Comparison of ENCODE assay signal across 10 mouse cellular contexts in the genomic region with DNA sequence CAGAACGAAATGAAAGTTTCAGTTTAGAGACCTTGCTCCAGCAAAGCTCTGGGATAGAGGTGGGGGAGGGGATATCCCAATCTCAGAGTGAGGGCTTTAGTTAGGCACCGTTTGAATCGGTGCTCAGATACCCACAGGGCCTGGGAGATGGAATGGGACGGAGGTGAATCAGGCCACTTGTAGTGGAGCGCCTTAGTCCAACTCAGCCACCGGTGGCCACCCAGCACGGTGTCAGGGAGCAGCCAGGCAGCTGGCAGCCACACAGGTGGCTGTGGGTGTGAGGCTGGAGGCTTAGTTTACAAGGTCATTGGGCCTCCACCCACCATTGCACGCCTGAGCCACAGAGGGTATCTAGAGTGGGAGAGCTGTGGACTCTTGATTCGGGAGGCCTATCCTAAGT. TPM values are rescaled to one million over a fixed set of nuclear protein-coding genes. Genes with fewer than 3 reads are reported as not detected.
DNase-seq lines count a peak whose midpoint lies in the region; ATAC-seq and TF ChIP-seq lines count a peak whose summit lies in the region.
"Had no signal": no experiment of that assay in that cellular context is flagged by ENCODE, and none has a peak within 500 bp of the region (broad histone marks: within the 10 kb centered on the region; RNA-seq: fewer than 3 reads in every experiment).

No protein-coding gene starts in this region.

- H3K4me3 ChIP-seq in heart, adult 2 months: no peak overlapping the region; the same call in 1 of the 2 replicates
- peak overlapping the region; percentile 15; the same call in 1 of the 2 replicates for H3K4me3 ChIP-seq in limb, embryonic 11.5 days (ENCODE audit: low read depth, low read length)
- peak overlapping the region; percentile 76; the same call in 1 of the 2 replicates for H3K4me3 ChIP-seq in stomach, embryonic 16.5 days (replicated peaks; ENCODE audit: low read length)

- H3K9me3 ChIP-seq in limb, embryonic 11.5 days (ENCODE audit: control insufficient read depth, low read length): no peaks in the 10 kb centered on the region
- H3K9me3 ChIP-seq in stomach, embryonic 16.5 days (replicated peaks; ENCODE audit: control insufficient read depth, low read length): no peaks in the 10 kb centered on the region

- peak overlapping the region; percentile 96; the same call in 1 of the 2 replicates for H3K4me2 ChIP-seq in limb, embryonic 11.5 days (ENCODE audit: low read depth, severe bottlenecking)
- H3K4me2 ChIP-seq in stomach, embryonic 16.5 days (ENCODE audit: low read depth, low read length): peak overlapping the region; percentile 88

- intact Hi-C loops in heart, adult 2 months (cut with DNase I): loop anchor here (5.0 kb wide), 2 partner anchors 36 to 61 kb away; no protein-coding TSS in a partner anchor

- DNase-seq in heart, adult 2 months: peak in 1 of 2 experiments; percentile 47
- DNase-seq in heart, adult 8-10 months (ENCODE audit: low spot score): no peak
- peak; percentile 31 for DNase-seq in thymus, postnatal 14 days
- DNase-seq in thymus, postnatal 25 days: no peak
- no peak for DNase-seq in limb, embryonic 11.5 days (ENCODE audit: low spot score)
- DNase-seq in lung, postnatal 36 days: no peak
- no peak for DNase-seq in right cerebral cortex, postnatal 25 days
- DNase-seq: retina, postnatal 1 day had no signal

- no peaks in the 10 kb centered on the region; the same call in 1 of the 2 replicates for H3K36me3 ChIP-seq in heart, adult 2 months (ENCODE audit: control insufficient read depth, insufficient read depth, low read length)
- no peaks in the 10 kb centered on the region for H3K36me3 ChIP-seq in limb, embryonic 11.5 days (ENCODE audit: control insufficient read depth, insufficient read depth, low read length)
- H3K36me3 ChIP-seq in stomach, embryonic 16.5 days (ENCODE audit: control insufficient read depth, insufficient read depth, low read length): no peaks in the 10 kb centered on the region

- no peak for TF ChIP-seq CTCF in heart, adult 2 months (IDR thresholded peaks at IDR 0.05)

- no peak for TF ChIP-seq POLR2A in heart, adult 2 months (IDR thresholded peaks at IDR 0.05; ENCODE audit: insufficient read depth, low read depth, low read length)

- peak overlapping the region; percentile 24 for H3K9ac ChIP-seq in heart, adult 2 months (ENCODE audit: low read depth, low read length)
- H3K9ac ChIP-seq in limb, embryonic 11.5 days (ENCODE audit: low read length): no peak overlapping the region
- peak overlapping the region; percentile 29; the same call in 1 of the 2 replicates for H3K9ac ChIP-seq in stomach, embryonic 16.5 days (ENCODE audit: low read length)

- H3K79me2 ChIP-seq in heart, adult 2 months (replicated peaks; ENCODE audit: control insufficient read depth, insufficient read depth, low read length): peaks cover 5% of the 10 kb centered on the region

- TF ChIP-seq EP300 in heart, adult 2 months (IDR thresholded peaks at IDR 0.05; ENCODE audit: insufficient read depth, low read depth, low read length): no peak

- ATAC-seq in limb, embryonic 11.5 days (ENCODE audit: insufficient number of reproducible peaks, low FRiP score, low TSS enrichment, low read depth): no peak
- no peak for ATAC-seq in stomach, embryonic 16.5 days (ENCODE audit: insufficient read depth, low FRiP score)
- ATAC-seq: Patski had no signal

- H3K27ac ChIP-seq in heart, adult 2 months: peak overlapping the region; percentile 95
- no peak overlapping the region for H3K27ac ChIP-seq in limb, embryonic 11.5 days (replicated peaks; ENCODE audit: low read depth, low read length)
- peak overlapping the region; percentile 49 for H3K27ac ChIP-seq in stomach, embryonic 16.5 days (ENCODE audit: low read length)

- WGBS in heart, adult 2 months: 39% methylated on average over 9 of the region's 9 CpGs
- WGBS in limb, embryonic 11.5 days: 37% methylated on average over 9 of the region's 9 CpGs
- 43% methylated on average over 9 of the region's 9 CpGs for WGBS in stomach, embryonic 16.5 days

- peaks cover 22% of the 10 kb centered on the region for H3K4me1 ChIP-seq in heart, adult 2 months (ENCODE audit: control insufficient read depth, insufficient read depth, low read length)
- peaks cover 24% of the 10 kb centered on the region for H3K4me1 ChIP-seq in limb, embryonic 11.5 days (ENCODE audit: control insufficient read depth, insufficient read depth, low read length)
- peaks cover 28% of the 10 kb centered on the region for H3K4me1 ChIP-seq in stomach, embryonic 16.5 days (ENCODE audit: control insufficient read depth, insufficient read depth, low read length)

- H3K27me3 ChIP-seq in heart, adult 2 months (ENCODE audit: control insufficient read depth, insufficient read depth, low read length): no peaks in the 10 kb centered on the region
- no peaks in the 10 kb centered on the region for H3K27me3 ChIP-seq in limb, embryonic 11.5 days (ENCODE audit: control insufficient read depth, insufficient read depth, low read length)
- no peaks in the 10 kb centered on the region for H3K27me3 ChIP-seq in stomach, embryonic 16.5 days (ENCODE audit: control insufficient read depth, insufficient read depth, low read length)
- H3K27me3 ChIP-seq: Patski had no signal

RNA-seq across cellular contexts. Expression of a gene that starts 41.5 kb away (rescaled TPM):
- 100 to 1,000 TPM; 120 TPM for total RNA-seq in heart, adult 2 months (2021)
- 71.0 and 81.9 TPM in 2 replicates for polyA plus RNA-seq in heart, adult 2 months (2012; rRNA removed)
- 100 to 1,000 TPM in 3 of 4 experiments, 10 to 100 TPM in 1; 87.3 to 137 (median 106) TPM for total RNA-seq in heart, adult 8-10 months (2022)
- polyA plus RNA-seq in limb, embryonic 11.5 days (2014; fragmentation: Nextera tagmentation; extraction: Ambion mirVana): 22.4 and 24.7 TPM in 2 replicates
- polyA plus RNA-seq in stomach, embryonic 16.5 days (2015; fragmentation: Nextera tagmentation; extraction: Ambion mirVana): 55.0 and 67.0 TPM in 2 replicates
